Mouse (Mus musculus) heart, embryonic 15.5 days (tissue): ENCODE data around the gene Akr1b10. TPM values are rescaled to one million over a fixed set of nuclear protein-coding genes. Genes with fewer than 3 reads are reported as not detected.
A peak's percentile ranks its signal among the peaks of the same experiment; 100 is the strongest.

Source experiments
- ATAC-seq: fragments of 200-750 bp; cut with Nextera tagmentation; replicated peaks from 2 replicates; pipeline ENCODE4 v1.8.0; 2017; ENCODE audit warnings: low read depth, moderate TSS enrichment; ENCODE audit not compliant: insufficient number of reproducible peaks, insufficient read depth, low FRiP score
- H3K27ac ChIP-seq: fragments of 300-500 bp; sonication (generic); 2 replicates; pipeline ENCODE4 v1.5.1; 2015; ENCODE audit warnings: mild to moderate bottlenecking, inconsistent platforms
- H3K27me3 ChIP-seq: fragments of 300-500 bp; sonication (generic); 2 replicates; pipeline ENCODE4 v1.6.1; 2015; ENCODE audit warnings: inconsistent platforms
- H3K36me3 ChIP-seq: fragments of 300-500 bp; sonication (generic); 2 replicates; pipeline ENCODE4 v1.6.1; 2015; ENCODE audit warnings: mild to moderate bottlenecking, inconsistent platforms
- H3K4me1 ChIP-seq: fragments of 300-500 bp; sonication (generic); replicated peaks from 2 replicates; pipeline ENCODE4 v1.6.1; 2015; ENCODE audit warnings: inconsistent platforms
- H3K4me2 ChIP-seq: fragments of 300-500 bp; sonication (generic); 2 replicates; pipeline ENCODE4 v1.6.1; 2015; ENCODE audit warnings: inconsistent platforms, mild to moderate bottlenecking, moderate library complexity
- H3K4me3 ChIP-seq: fragments of 300-500 bp; sonication (generic); 2 replicates; pipeline ENCODE4 v1.5.1; 2015; ENCODE audit warnings: mild to moderate bottlenecking, inconsistent platforms
- H3K9ac ChIP-seq: fragments of 300-500 bp; sonication (generic); 2 replicates; pipeline ENCODE4 v1.6.1; 2015; ENCODE audit warnings: mild to moderate bottlenecking, inconsistent platforms
- H3K9me3 ChIP-seq: fragments of 300-500 bp; sonication (generic); replicated peaks from 2 replicates; pipeline ENCODE4 v1.6.1; 2016; ENCODE audit warnings: inconsistent platforms
- WGBS: fragments of 180-500 bp; shearing (Covaris S2); methylation state at CpG from one replicate; pipeline ENCODE4 v1.1.7; 2015; ENCODE audit warnings: mixed read lengths; 5-methylcytosine and 5-hydroxymethylcytosine counted together
- polyA plus RNA-seq: library from polyadenylated mRNA; unstranded; fragments of >200 nt; fragmentation: Nextera tagmentation; extraction: Ambion mirVana; gene quantifications from 2 replicates; pipeline ENCODE4 v1.2.1, GENCODE M21; 2015

Gene Akr1b10
- polyA plus RNA-seq, 1 experiment from 2014 or later, result 64.6 TPM

DNA sequence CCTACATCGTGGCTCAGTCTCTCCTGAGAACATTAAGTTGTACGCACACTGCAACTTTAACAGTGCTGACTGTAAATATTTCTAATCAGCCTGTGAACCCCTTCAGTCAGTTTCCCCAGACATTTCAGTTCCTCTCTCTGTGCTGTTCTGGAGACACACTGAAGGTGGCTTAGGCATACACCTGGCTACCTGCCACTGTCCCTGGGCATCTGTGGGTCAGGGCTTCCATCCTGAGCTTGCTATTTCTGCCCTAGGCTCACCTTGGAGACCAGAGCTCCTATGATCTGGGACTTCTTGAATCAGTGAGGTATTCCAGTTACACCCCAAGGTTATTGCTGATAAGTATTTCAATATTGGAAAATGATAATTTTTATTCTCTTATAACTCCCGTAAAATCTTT, 31.6 kb upstream of the Akr1b10 start:
- H3K27me3 ChIP-seq, result no peaks in the 10 kb centered on the region
- H3K4me2 ChIP-seq, result no peak overlapping the region
- 84% methylated on average over 3 of the region's 3 CpGs for WGBS
- peaks cover 19% of the 10 kb centered on the region for H3K4me1 ChIP-seq
- H3K9ac ChIP-seq, result no peak overlapping the region
- ATAC-seq, result no peak
- no peaks in the 10 kb centered on the region for H3K9me3 ChIP-seq
- H3K4me3 ChIP-seq, result no peak overlapping the region
- no peak overlapping the region for H3K27ac ChIP-seq
- H3K36me3 ChIP-seq, result no peaks in the 10 kb centered on the region

DNA sequence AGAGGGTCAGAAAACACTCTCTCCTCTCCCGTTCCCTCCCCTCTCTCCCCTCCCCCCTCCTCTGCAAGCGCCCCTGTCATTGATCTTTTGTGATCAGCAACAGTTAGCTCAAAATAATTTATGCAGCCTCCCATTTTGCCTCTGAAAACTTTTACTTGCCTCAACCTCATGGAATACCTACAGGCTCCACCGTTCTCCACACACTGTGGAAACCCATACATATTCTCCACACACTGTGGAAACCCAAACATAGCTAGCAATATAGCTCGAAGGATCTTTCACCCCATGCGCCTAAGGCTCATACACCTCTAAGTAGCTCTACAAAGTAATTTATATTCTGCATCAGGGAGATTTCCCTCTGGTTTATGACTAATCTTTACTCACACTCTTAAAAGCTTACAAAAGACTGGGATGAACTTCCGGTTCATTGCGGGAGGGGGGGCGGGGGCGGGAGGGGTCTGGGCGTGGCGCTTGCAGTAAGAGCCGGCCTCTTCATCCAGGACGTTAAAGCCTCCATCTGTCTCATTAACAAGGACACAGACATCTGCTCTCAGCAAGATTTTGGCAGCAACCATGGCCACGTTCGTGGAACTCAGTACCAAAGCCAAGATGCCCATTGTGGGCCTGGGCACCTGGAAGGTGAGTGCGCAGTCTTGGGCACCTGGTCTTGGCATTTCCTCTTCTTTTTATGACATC, 30.2 kb upstream of the Akr1b10 start, which contains the start of gene Akr1b8:
Gene Akr1b8 (plus strand): TSS at position 462 of the 696 bp plus-strand sequence.
- ATAC-seq, result no peak
- peaks cover 19% of the 10 kb centered on the region for H3K4me1 ChIP-seq
- peak within 1 kb of the TSS; percentile 61 for H3K4me2 ChIP-seq
- 14% methylated on average over 16 of the region's 16 CpGs for WGBS
- H3K27me3 ChIP-seq, result no peaks in the 10 kb centered on the region
- no peaks in the 10 kb centered on the region for H3K9me3 ChIP-seq
- no peaks in the 10 kb centered on the region for H3K36me3 ChIP-seq
- H3K4me3 ChIP-seq, result peak within 1 kb of the TSS; percentile 40
- peak within 1 kb of the TSS; percentile 46; the same call in 1 of the 2 replicates for H3K9ac ChIP-seq
- peak within 1 kb of the TSS; percentile 56 for H3K27ac ChIP-seq

DNA sequence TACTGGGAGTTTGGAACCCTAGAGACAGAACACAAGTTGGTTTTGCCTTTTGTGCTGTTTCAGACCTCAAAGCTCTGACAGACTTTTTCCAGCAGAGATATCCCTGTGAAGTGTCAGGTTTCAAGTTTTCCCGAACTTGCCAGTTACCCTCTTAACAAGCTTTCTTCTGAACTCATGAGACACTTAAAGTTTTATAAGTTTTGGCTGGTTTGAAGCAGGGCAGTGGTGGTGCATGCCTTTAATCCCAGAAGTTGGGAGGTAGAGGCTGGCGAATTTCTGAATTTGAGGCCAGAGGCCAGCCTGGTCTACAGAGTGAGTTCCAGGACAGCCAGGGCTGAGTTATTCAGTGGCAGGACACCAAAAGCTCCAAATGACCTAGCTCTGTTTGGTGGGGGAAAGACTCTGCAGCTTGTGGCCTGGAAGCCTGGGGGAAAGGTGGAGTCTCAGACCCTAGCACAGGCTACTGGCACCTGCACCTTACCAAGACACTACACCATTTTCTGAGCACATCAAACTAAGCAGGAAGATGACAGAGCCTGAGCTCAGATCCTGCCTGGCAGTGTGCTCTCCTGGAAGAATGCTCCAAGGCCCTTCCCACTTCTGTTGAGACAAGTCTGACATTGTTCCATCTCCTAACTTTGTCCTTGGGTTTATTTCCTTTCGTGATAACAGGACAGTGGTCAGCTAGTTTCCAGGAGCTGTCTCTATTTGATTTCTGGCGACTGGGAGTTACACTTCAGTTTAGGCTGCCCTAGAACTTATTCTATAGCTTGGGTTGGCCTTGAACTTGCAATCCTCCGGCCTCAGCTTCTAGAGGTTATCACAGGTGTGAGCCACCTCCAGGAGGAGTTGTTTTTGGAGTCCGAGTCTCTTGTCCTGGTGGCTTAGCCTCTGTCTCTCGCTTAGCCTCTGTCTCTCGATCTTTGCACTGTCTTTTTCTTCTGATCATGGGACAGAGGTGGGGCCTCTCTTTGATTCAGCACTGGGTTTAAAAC, 29.4 kb upstream of the Akr1b10 start:
- H3K27ac ChIP-seq, result peak overlapping the region; percentile 56
- no peak overlapping the region for H3K9ac ChIP-seq
- H3K9me3 ChIP-seq, result no peaks in the 10 kb centered on the region
- 50% methylated on average over 8 of the region's 8 CpGs for WGBS
- peak overlapping the region; percentile 40 for H3K4me3 ChIP-seq
- H3K27me3 ChIP-seq, result no peaks in the 10 kb centered on the region
- ATAC-seq, result no peak; the same call in 1 of the 2 replicates
- H3K4me2 ChIP-seq, result peak overlapping the region; percentile 61
- peaks cover 19% of the 10 kb centered on the region for H3K4me1 ChIP-seq
- H3K36me3 ChIP-seq, result no peaks in the 10 kb centered on the region

DNA sequence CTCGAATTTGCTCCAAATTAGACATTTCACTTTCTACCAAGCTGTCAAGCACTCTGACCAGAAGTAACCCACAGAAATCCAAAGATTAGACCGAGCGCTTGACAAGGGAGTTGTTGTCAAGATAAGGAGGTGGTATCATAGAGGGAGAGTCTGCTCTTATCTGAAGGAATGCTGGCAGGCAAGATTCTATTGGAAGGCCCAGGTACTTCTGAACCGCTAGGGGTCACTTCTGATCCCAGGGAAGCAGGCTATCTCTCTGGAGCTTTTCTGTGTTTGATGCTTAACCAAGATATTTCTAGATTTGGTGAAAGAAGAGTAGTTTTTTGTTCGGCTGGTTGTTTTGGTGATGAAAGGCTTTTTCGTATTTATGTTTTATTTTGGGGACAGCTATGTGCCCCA, 28.7 kb upstream of the Akr1b10 start:
- Histone ChIP-seq H3K27ac (no peak overlapping the region), H3K4me3 (no peak overlapping the region), H3K4me1 (peaks cover 19% of the 10 kb centered on the region), H3K36me3 (no peaks in the 10 kb centered on the region), H3K9me3 (no peaks in the 10 kb centered on the region), H3K4me2 (no peak overlapping the region), H3K27me3 (no peaks in the 10 kb centered on the region), H3K9ac (no peak overlapping the region)
- ATAC-seq, result no peak
- 35% methylated on average over 6 of the region's 6 CpGs for WGBS

DNA sequence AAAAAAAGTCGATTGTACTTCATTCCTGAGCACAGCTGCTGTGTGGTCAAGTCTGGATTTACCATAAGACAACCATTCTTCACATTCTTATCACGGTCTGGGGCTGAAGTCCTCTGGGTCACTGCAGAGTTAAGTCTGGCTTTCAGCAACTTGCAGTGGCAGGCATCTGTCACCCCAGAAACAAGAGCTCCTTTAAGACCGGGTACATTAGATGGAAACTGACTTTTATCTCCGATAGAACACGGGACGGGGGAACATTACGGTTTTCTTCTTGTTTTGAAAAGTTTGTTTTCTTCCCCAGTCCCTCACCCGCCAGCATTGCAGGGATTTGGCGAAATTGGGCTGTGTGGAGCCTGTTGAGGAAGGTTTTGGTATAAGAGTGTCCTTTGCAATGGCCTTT, 28.2 kb upstream of the Akr1b10 start:
- no peak overlapping the region for H3K27ac ChIP-seq
- no peak for ATAC-seq
- peaks cover 19% of the 10 kb centered on the region for H3K4me1 ChIP-seq
- H3K36me3 ChIP-seq, result no peaks in the 10 kb centered on the region
- WGBS, result 53% methylated on average over 9 of the region's 9 CpGs
- no peaks in the 10 kb centered on the region for H3K9me3 ChIP-seq
- no peaks in the 10 kb centered on the region for H3K27me3 ChIP-seq
- no peak overlapping the region for H3K4me3 ChIP-seq
- no peak overlapping the region for H3K4me2 ChIP-seq
- no peak overlapping the region for H3K9ac ChIP-seq

DNA sequence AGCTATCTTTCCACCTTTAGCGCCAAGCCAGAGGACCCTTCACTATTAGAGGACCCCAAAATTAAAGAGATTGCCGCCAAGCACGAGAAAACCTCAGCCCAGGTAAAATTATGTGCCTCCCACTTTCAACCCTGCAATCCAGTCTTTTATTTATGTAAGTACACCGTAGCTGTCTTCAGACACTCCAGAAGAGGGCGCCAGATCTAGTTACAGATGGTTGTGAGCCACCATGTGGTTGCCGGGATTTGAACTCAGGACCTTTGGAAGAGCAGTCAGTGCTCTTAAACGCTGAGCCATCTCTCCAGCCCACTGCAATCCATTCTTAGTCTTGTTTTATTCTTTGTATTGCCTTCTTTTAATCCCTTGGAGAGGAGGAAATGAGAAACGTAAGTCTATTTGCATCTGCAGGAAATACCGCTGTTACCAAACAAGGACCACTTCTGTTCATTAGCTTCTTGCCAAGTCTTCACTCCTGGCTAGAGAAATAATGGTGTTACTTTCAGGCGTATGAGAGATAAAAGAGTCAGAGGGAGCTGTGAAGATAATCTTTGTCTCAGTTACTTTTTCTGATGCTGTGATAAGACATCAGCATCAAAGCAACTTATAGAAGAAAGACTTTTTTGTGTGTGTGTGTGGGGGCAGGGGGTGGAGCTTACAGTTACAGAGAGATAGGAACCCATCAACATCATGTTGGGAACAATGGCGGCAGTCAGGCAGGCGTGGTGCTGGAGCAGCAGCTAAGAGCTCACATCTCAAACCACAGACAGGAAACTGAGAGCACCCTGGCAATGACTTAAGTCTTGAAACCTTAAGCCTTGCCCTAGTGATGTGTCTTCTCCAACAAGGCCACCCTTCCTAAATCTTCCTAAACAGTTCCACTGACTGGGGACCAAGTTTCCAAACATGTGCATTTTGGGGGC, 19.5 kb upstream of the Akr1b10 start:
- H3K9ac ChIP-seq, result no peak overlapping the region
- H3K9me3 ChIP-seq, result no peaks in the 10 kb centered on the region
- no peaks in the 10 kb centered on the region for H3K36me3 ChIP-seq
- H3K4me1 ChIP-seq, result no peaks in the 10 kb centered on the region
- no peak overlapping the region for H3K27ac ChIP-seq
- no peak overlapping the region for H3K4me2 ChIP-seq
- 78% methylated on average over 12 of the region's 12 CpGs for WGBS
- H3K4me3 ChIP-seq, result no peak overlapping the region
- H3K27me3 ChIP-seq, result no peaks in the 10 kb centered on the region
- no peak for ATAC-seq

DNA sequence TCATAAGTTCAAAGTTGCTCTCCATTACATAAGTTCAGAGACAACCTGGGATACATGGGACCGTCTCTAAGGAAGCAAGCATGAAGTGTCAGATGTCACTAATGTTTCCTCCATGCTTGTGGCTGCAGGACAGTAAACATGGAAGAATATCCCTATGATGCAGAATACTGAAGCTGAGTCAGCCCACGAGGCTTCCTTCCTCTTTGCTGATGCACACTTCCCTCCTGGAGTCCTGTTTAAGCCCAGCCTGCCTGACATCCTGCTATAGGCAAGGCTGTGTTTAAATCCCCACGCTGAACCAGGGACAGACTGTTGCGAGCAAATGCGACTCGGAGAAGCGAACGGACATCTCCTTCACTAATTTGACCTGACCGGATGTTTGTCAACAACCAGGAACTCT, 16.0 kb upstream of the Akr1b10 start:
- H3K27ac ChIP-seq, result no peak overlapping the region
- WGBS, result 71% methylated on average over 9 of the region's 9 CpGs
- H3K36me3 ChIP-seq, result no peaks in the 10 kb centered on the region
- H3K4me1 ChIP-seq, result no peaks in the 10 kb centered on the region; the same call in 1 of the 2 replicates
- no peak for ATAC-seq
- H3K27me3 ChIP-seq, result no peaks in the 10 kb centered on the region
- H3K9ac ChIP-seq, result no peak overlapping the region
- no peak overlapping the region for H3K4me3 ChIP-seq
- no peaks in the 10 kb centered on the region for H3K9me3 ChIP-seq
- H3K4me2 ChIP-seq, result no peak overlapping the region

DNA sequence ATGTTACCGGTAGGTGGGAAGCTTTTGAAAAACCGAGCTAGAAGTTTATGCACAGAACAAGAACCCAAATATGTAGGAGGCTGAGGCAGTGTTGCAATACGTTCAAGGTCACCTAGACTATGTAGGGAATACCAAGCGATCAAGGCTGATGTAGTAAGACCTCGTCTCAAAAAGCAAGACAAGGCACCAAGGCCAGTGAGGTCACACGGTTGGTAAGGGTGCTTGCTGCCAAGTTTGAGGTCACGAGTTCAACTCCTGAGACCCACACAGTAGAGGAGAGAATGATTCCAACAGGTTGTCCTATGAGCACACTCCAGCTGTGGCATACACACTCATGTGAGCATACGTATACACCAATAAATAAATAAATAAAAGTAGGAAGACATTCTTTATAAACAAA, 13.9 kb upstream of the Akr1b10 start:
- Histone ChIP-seq H3K4me2 (no peak overlapping the region), H3K9ac (no peak overlapping the region), H3K4me1 (no peaks in the 10 kb centered on the region; the same call in 1 of the 2 replicates), H3K9me3 (no peaks in the 10 kb centered on the region), H3K36me3 (no peaks in the 10 kb centered on the region), H3K27ac (no peak overlapping the region), H3K27me3 (no peaks in the 10 kb centered on the region), H3K4me3 (no peak overlapping the region)
- WGBS, result 77% methylated on average over 8 of the region's 8 CpGs
- no peak for ATAC-seq

DNA sequence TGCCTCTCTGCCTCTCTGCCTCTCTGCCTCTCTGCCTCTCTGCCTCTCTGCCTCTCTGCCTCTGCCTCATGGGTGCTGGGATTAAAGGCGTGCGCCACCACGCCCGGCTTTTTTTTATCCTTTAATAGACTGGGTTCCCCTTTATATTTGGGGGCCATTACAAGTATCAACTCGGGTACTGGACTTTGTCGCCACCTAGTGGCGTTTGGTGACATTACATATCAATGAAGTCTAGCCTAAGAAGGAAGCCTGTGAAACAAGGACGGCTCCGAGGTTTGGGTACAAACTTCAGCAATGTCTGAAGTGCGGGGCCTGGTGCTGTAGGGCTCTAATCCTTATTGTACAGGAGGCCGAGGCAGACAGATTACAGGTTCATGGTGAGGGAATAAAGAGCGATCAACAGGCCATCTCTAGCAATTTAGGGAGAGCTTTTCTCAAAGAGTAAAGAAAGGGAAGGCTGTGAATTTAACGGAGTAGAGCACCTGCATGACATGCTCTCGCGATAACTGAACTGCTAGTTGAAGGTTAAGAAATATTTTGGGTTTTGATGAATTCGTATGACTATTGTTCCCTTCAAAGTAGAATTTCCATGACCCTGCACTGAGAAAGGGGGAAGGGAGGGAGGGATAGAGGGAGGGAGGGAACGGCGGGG, 12.2 kb upstream of the Akr1b10 start:
- peak overlapping the region; percentile 38; the same call in 1 of the 2 replicates for H3K9ac ChIP-seq
- ATAC-seq, result no peak

DNA sequence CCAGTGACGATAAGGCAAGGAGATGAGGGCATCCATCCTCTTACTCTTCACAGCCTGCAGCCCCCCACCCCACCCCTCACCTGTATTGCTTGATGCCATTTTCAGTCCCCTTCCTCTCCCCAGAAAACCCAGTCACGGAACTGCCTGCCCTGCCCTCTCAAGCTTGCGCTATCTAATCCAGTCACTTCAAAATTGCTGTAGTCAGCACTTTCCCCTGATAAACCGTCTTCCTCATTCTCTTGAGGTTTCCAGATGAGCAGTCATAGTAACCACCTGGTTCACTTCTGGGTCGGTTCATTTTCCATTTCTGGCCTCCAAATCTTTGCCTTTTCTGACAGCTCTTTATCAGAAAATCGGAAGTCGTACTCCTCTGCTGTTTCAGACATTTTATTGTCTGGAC, 10.2 kb upstream of the Akr1b10 start:
- H3K4me3 ChIP-seq, result no peak overlapping the region
- WGBS, result 64% methylated on average over 7 of the region's 7 CpGs
- no peak overlapping the region for H3K27ac ChIP-seq
- no peaks in the 10 kb centered on the region for H3K9me3 ChIP-seq
- no peaks in the 10 kb centered on the region for H3K27me3 ChIP-seq
- ATAC-seq, result no peak
- no peak overlapping the region for H3K9ac ChIP-seq
- no peaks in the 10 kb centered on the region for H3K36me3 ChIP-seq
- no peaks in the 10 kb centered on the region; the same call in 1 of the 2 replicates for H3K4me1 ChIP-seq
- H3K4me2 ChIP-seq, result no peak overlapping the region

More for the DNA sequence above, 12.2 kb upstream of the Akr1b10 start:
- Histone ChIP-seq H3K36me3 (no peaks in the 10 kb centered on the region), H3K4me3 (peak overlapping the region; percentile 30), H3K4me2 (peak overlapping the region; percentile 63), H3K27ac (no peak overlapping the region), H3K4me1 (no peaks in the 10 kb centered on the region; the same call in 1 of the 2 replicates), H3K9me3 (no peaks in the 10 kb centered on the region), H3K27me3 (no peaks in the 10 kb centered on the region)
- WGBS, result 19% methylated on average over 18 of the region's 18 CpGs
